Mouse (Mus musculus) ES-E14 (cell line): ENCODE measurements at regions not wholly inside any gene's neighbourhood (a gene's known extent, or its start where the extent isn't known, plus 50 kb on each side); places are given as distances from the start of the nearest gene placed in this dataset.

Source experiments
- CHD2 ChIP-seq: IDR thresholded peaks from 2 replicates; pipeline ENCODE4 v1.6.1; 2014; ENCODE audit warnings: mild to moderate bottlenecking, low read depth, low read length, inconsistent platforms
- HCFC1 ChIP-seq: IDR thresholded peaks from 2 replicates; pipeline ENCODE4 v1.6.1; 2012; ENCODE audit warnings: low read length, inconsistent platforms, borderline replicate concordance; ENCODE audit not compliant: insufficient read depth
- MAFK ChIP-seq: IDR thresholded peaks from 2 replicates; pipeline ENCODE4 v1.6.1; 2014; ENCODE audit warnings: mild to moderate bottlenecking, low read depth, low read length, inconsistent platforms; ENCODE audit not compliant: insufficient read depth
- ZC3H11A ChIP-seq: IDR thresholded peaks from 2 replicates; pipeline ENCODE4 v1.6.1; 2012; ENCODE audit warnings: low read depth, mild to moderate bottlenecking, inconsistent platforms, low read length, borderline replicate concordance
- ZNF384 ChIP-seq: IDR thresholded peaks from 2 replicates; pipeline ENCODE4 v1.6.1; 2012; ENCODE audit warnings: low read depth, low read length, inconsistent platforms

GRCm38 (mm10) chr3:155672558-155672957 is 579.3 kb downstream of the Lrriq3 start:
- no peak for TF ChIP-seq MAFK
- no peak for TF ChIP-seq CHD2
- no peak for TF ChIP-seq ZC3H11A
- no peak for TF ChIP-seq ZNF384
- no peak for TF ChIP-seq HCFC1
